Mouse (Mus musculus) thymus, adult 2 months (tissue): ENCODE measurements around the gene Rasa3.

Source experiments
- CTCF ChIP-seq: fragments of 200-500 bp; IDR thresholded peaks from 2 replicates; pipeline ENCODE4 v1.5.1; 2012; ENCODE audit warnings: mild to moderate bottlenecking, control low read depth, low read length, moderate library complexity, borderline replicate concordance; ENCODE audit not compliant: control insufficient read depth, poor library complexity, insufficient read depth; ENCODE audit errors: extremely low read depth
- POLR2A ChIP-seq: fragments of 200-500 bp; IDR thresholded peaks from 2 replicates; pipeline ENCODE4 v1.6.1; 2012; ENCODE audit warnings: mild to moderate bottlenecking, low read length, control low read depth, moderate library complexity; ENCODE audit not compliant: control insufficient read depth, poor library complexity, insufficient read depth; ENCODE audit errors: extremely low read depth

DNA sequence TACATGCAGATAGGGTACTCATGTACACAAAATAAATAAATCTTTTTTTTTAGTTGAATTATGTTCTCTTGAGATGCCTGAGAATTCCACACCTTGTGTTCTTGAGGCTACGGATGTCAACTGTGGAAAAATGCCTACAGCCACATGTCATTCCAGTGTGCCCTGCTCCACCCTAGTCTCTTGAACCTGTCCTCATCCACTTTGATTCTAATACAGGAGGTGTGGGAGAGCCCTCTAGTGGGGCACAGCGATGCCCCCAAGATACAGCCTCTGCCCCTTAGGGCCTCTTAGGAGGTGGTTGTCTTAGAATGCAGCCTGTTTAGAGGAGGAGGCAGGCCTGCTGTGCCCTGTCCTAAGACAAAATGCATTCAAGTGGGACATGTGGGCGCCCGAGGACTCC lies 10.5 kb upstream of the Rasa3 start:
- 0 out of 2 replicates have a peak, but pooled peaks have one; percentile 19 for TF ChIP-seq CTCF
- TF ChIP-seq POLR2A, result no peak
